Mouse (Mus musculus) adrenal gland, postnatal 0 days (tissue): ENCODE data around the gene Ctla4. TPM values are rescaled to one million over a fixed set of nuclear protein-coding genes. Genes with fewer than 3 reads are reported as not detected.

Experiments
- polyA plus RNA-seq: library from polyadenylated mRNA; unstranded; fragments of >200 nt; fragmentation: Nextera tagmentation; extraction: Ambion mirVana; gene quantifications from 2 replicates; pipeline ENCODE4 v1.2.1, GENCODE M21; 2015

Ctla4 gene
- polyA plus RNA-seq: 0.13 TPM in 1 of 2 replicates, not detected in the other

GRCm38 (mm10) chr1:60886981-60887380 is at the start of gene Ctla4:
TSS of gene Ctla4 (plus strand) at chr1:60887000.

Other genes starting within 250 kb of the Ctla4 start
- 0.14 and 0.24 TPM in 2 replicates for gene Cd28, start 170.2 kb upstream of the Ctla4 start, polyA plus RNA-seq
- 0.07 and 0.32 TPM in 2 replicates for gene Icos, start 90.9 kb downstream of the Ctla4 start, polyA plus RNA-seq